Mouse (Mus musculus) erythroblast, embryonic 14.5 days (primary cell): ENCODE measurements at regions not wholly inside any gene's neighbourhood (a gene's known extent, or its start where the extent isn't known, plus 50 kb on each side); places are given as distances from the start of the nearest gene placed in this dataset.

Source experiments
- GATA1 ChIP-seq: IDR thresholded peaks from 2 replicates; pipeline ENCODE4 v1.6.1; 2012; ENCODE audit warnings: low read length, inconsistent platforms, mixed read lengths
- TAL1 ChIP-seq: IDR thresholded peaks from 3 replicates; pipeline ENCODE4 v1.6.1; 2012; ENCODE audit warnings: low read length, inconsistent platforms, mixed read lengths

DNA sequence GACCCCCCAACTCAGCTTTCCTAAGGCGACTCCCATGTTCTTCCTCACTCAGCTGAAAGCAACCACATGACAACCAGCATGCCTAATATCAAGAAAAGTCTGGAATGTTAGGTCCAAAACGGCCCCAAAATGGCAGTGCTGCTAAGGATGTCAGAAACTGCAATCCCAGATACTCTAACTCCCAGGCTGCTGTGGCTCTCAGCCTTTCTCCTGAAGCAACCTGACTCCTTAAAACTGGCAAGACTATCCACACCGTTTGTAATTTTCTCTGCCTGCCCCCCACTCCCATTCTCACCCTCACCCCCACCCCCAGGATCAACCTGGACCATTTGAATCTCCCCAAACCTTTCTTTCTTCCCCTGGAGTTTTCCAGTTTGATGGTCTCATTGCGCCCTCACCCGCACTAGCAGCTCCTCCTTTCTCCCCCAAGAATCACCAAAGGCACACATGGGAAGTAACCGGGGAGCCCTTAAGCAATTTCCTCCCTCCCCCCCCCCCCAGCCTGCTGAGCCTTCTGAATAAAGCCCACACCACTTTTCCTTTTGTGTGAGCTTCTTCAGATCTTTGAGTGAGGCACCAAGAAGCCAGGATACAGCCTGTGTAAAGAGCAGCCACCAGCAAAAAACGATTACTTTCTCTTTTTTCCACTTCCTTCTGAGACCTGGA, 106.7 kb upstream of the Ipo5 start:
- TF ChIP-seq GATA1 (no peak), TAL1 (no peak)
